Mouse (Mus musculus) limb, embryonic 11.5 days (tissue): ENCODE data around the gene Rpp14. TPM values are rescaled to one million over a fixed set of nuclear protein-coding genes. Genes with fewer than 3 reads are reported as not detected.

ENCODE experiments used
- ATAC-seq: fragments of 200-750 bp; cut with Nextera tagmentation; 2 replicates; pipeline ENCODE4 v1.8.0; 2017; ENCODE audit warnings: low read depth; ENCODE audit not compliant: insufficient number of reproducible peaks, low FRiP score, low TSS enrichment
- DNase-seq: peaks from one replicate; pipeline ENCODE4 v3.0.0-alpha.2; 2015; ENCODE audit warnings: low spot score
- H3K27ac ChIP-seq: fragments of 300-500 bp; sonication (generic); replicated peaks from 2 replicates; pipeline ENCODE4 v1.5.1; 2014; ENCODE audit warnings: low read depth, mild to moderate bottlenecking, low read length
- H3K27me3 ChIP-seq: fragments of 300-500 bp; sonication (generic); 2 replicates; pipeline ENCODE4 v1.6.1; 2014; ENCODE audit warnings: mild to moderate bottlenecking, low read length, mixed read lengths; ENCODE audit not compliant: control insufficient read depth, insufficient read depth
- H3K36me3 ChIP-seq: fragments of 300-500 bp; sonication (generic); 2 replicates; pipeline ENCODE4 v1.6.1; 2014; ENCODE audit warnings: mild to moderate bottlenecking, low read length, moderate library complexity, mixed read lengths; ENCODE audit not compliant: control insufficient read depth, insufficient read depth
- H3K4me1 ChIP-seq: fragments of 300-500 bp; sonication (generic); 2 replicates; pipeline ENCODE4 v1.6.1; 2014; ENCODE audit warnings: low read length, mixed read lengths; ENCODE audit not compliant: control insufficient read depth, insufficient read depth
- H3K4me2 ChIP-seq: fragments of 300-500 bp; sonication (generic); 2 replicates; pipeline ENCODE4 v1.6.1; 2014; ENCODE audit warnings: low read depth, mild to moderate bottlenecking, moderate library complexity; ENCODE audit not compliant: severe bottlenecking
- H3K4me3 ChIP-seq: fragments of 300-500 bp; sonication (generic); 2 replicates; pipeline ENCODE4 v1.5.1; 2014; ENCODE audit warnings: low read depth, low read length
- H3K9ac ChIP-seq: fragments of 300-500 bp; sonication (generic); 2 replicates; pipeline ENCODE4 v1.6.1; 2014; ENCODE audit warnings: mild to moderate bottlenecking, low read length
- H3K9me3 ChIP-seq: fragments of 300-500 bp; sonication (generic); 2 replicates; pipeline ENCODE4 v1.6.1; 2016; ENCODE audit warnings: low read length; ENCODE audit not compliant: control insufficient read depth
- WGBS: fragments of 180-500 bp; shearing (Covaris S2); extraction: QIAGEN DNeasy Blood & Tissue Kit; methylation state at CpG from one replicate; pipeline ENCODE4 v1.1.7; 2014; 5-methylcytosine and 5-hydroxymethylcytosine counted together
- polyA plus RNA-seq: library from polyadenylated mRNA; unstranded; fragments of >200 nt; fragmentation: Nextera tagmentation; extraction: Ambion mirVana; gene quantifications from 2 replicates; pipeline ENCODE4 v1.2.1, GENCODE M21; 2014

Rpp14 gene
- polyA plus RNA-seq, 1 experiment from 2014 or later, result 60.2 TPM

GRCm38 (mm10) chr14:8063835-8064785 lies 16.1 kb upstream of the Rpp14 start:
- DNase-seq, result no peak
- Histone ChIP-seq H3K4me3 (no peak overlapping the region), H3K27ac (no peak overlapping the region), H3K27me3 (no peaks in the 10 kb centered on the region), H3K9me3 (no peaks in the 10 kb centered on the region), H3K9ac (no peak overlapping the region), H3K36me3 (no peaks in the 10 kb centered on the region), H3K4me1 (peaks cover 3% of the 10 kb centered on the region; the same call in 1 of the 2 replicates), H3K4me2 (no peak overlapping the region)
- ATAC-seq, result no peak
- 92% methylated on average over 8 of the region's 8 CpGs for WGBS

- 5% methylated on average over 11 of the region's 11 CpGs for WGBS
- Histone ChIP-seq H3K27me3 (no peaks in the 10 kb centered on the region), H3K27ac (peak overlapping the region; percentile 86), H3K9me3 (no peaks in the 10 kb centered on the region), H3K36me3 (no peaks in the 10 kb centered on the region), H3K9ac (peak overlapping the region; percentile 85), H3K4me2 (peak overlapping the region; percentile 80), H3K4me1 (no peaks in the 10 kb centered on the region), H3K4me3 (peak overlapping the region; percentile 71)
- ATAC-seq, result 0 out of 2 replicates have a peak, but pooled peaks have one; percentile 19
- no peak for DNase-seq
These were observed 551 bp downstream of the Rpp14 start for GRCm38 (mm10) chr14:8080718-8081117.

GRCm38 (mm10) chr14:8082949-8083348 lies 2.8 kb downstream of the Rpp14 start:
- Histone ChIP-seq H3K36me3 (no peaks in the 10 kb centered on the region), H3K4me3 (no peak overlapping the region), H3K27ac (no peak overlapping the region), H3K4me1 (no peaks in the 10 kb centered on the region), H3K27me3 (no peaks in the 10 kb centered on the region), H3K9ac (no peak overlapping the region), H3K9me3 (no peaks in the 10 kb centered on the region), H3K4me2 (no peak overlapping the region)
- DNase-seq (no peak), ATAC-seq (no peak)
- WGBS, result 93% methylated on average over 1 of the region's 1 CpGs

GRCm38 (mm10) chr14:8089016-8089415 lies 8.8 kb downstream of the Rpp14 start:
- no peak for DNase-seq
- no peaks in the 10 kb centered on the region for H3K27me3 ChIP-seq
- H3K9me3 ChIP-seq, result no peaks in the 10 kb centered on the region
- H3K4me3 ChIP-seq, result no peak overlapping the region
- H3K4me1 ChIP-seq, result no peaks in the 10 kb centered on the region
- no peak overlapping the region for H3K27ac ChIP-seq
- H3K9ac ChIP-seq, result no peak overlapping the region
- no peak for ATAC-seq
- H3K4me2 ChIP-seq, result no peak overlapping the region
- WGBS, result 96% methylated on average over 2 of the region's 2 CpGs
- H3K36me3 ChIP-seq, result no peaks in the 10 kb centered on the region; the same call in 1 of the 2 replicates

- Histone ChIP-seq H3K27me3 (no peaks in the 10 kb centered on the region), H3K27ac (no peak overlapping the region), H3K4me1 (no peaks in the 10 kb centered on the region), H3K9me3 (no peaks in the 10 kb centered on the region), H3K9ac (no peak overlapping the region), H3K4me3 (no peak overlapping the region), H3K36me3 (no peaks in the 10 kb centered on the region; the same call in 1 of the 2 replicates), H3K4me2 (no peak overlapping the region)
- ATAC-seq, result peak; percentile 47; the same call in 1 of the 2 replicates
- WGBS, result 89% methylated on average over 2 of the region's 2 CpGs
- no peak for DNase-seq
These were observed 12.4 kb downstream of the Rpp14 start for GRCm38 (mm10) chr14:8092573-8092972.

- no peak overlapping the region for H3K27ac ChIP-seq
- H3K4me2 ChIP-seq, result no peak overlapping the region
- no peaks in the 10 kb centered on the region for H3K4me1 ChIP-seq
- H3K9ac ChIP-seq, result no peak overlapping the region
- 56% methylated on average over 5 of the region's 5 CpGs for WGBS
- DNase-seq (no peak), ATAC-seq (no peak)
- H3K27me3 ChIP-seq, result no peaks in the 10 kb centered on the region
- no peaks in the 10 kb centered on the region for H3K9me3 ChIP-seq
- H3K36me3 ChIP-seq, result no peaks in the 10 kb centered on the region; the same call in 1 of the 2 replicates
- no peak overlapping the region for H3K4me3 ChIP-seq
These were observed 13.3 kb downstream of the Rpp14 start for GRCm38 (mm10) chr14:8093427-8093826.

GRCm38 (mm10) chr14:8094931-8095561 lies 14.9 kb downstream of the Rpp14 start:
- Histone ChIP-seq H3K9ac (no peak overlapping the region), H3K36me3 (no peaks in the 10 kb centered on the region), H3K27ac (no peak overlapping the region), H3K4me1 (no peaks in the 10 kb centered on the region), H3K9me3 (no peaks in the 10 kb centered on the region), H3K27me3 (no peaks in the 10 kb centered on the region), H3K4me2 (no peak overlapping the region), H3K4me3 (no peak overlapping the region)
- ATAC-seq (no peak), DNase-seq (no peak)
- 61% methylated on average over 3 of the region's 3 CpGs for WGBS

- DNase-seq (no peak), ATAC-seq (no peak)
- H3K27me3 ChIP-seq, result no peaks in the 10 kb centered on the region
- no peak overlapping the region for H3K9ac ChIP-seq
- no peaks in the 10 kb centered on the region for H3K4me1 ChIP-seq
- H3K4me3 ChIP-seq, result no peak overlapping the region
- no peak overlapping the region for H3K27ac ChIP-seq
- WGBS, result 69% methylated on average over 7 of the region's 7 CpGs
- H3K9me3 ChIP-seq, result no peaks in the 10 kb centered on the region
- no peak overlapping the region for H3K4me2 ChIP-seq
- H3K36me3 ChIP-seq, result no peaks in the 10 kb centered on the region
These were observed 15.4 kb downstream of the Rpp14 start for GRCm38 (mm10) chr14:8095562-8095950.
